Mouse (Mus musculus) liver, embryonic 11.5 days (tissue): ENCODE results near the gene Men1. TPM values are rescaled to one million over a fixed set of nuclear protein-coding genes. Genes with fewer than 3 reads are reported as not detected.

Source experiments
- microRNA-seq: library from miRNA; unstranded; fragments of <30 nt; microRNA quantifications from one replicate; pipeline ENCODE4, GENCODE M21; 2017; ENCODE audit warnings: borderline number of aligned reads
- polyA plus RNA-seq: library from polyadenylated mRNA; unstranded; fragments of >200 nt; fragmentation: Nextera tagmentation; extraction: Ambion mirVana; gene quantifications from 2 replicates; pipeline ENCODE4 v1.2.1, GENCODE M21; 2014

Men1 gene
- polyA plus RNA-seq, 1 experiment from 2014 or later: 53.8 TPM

Small RNAs within 50 kb of the gene (microRNA-seq; reads per million reads assigned to microRNA genes)
- 1.4 reads per million for gene Mir6989

Other genes with a start within 250 kb of the Men1 start
- gene Cdca5, start 250.0 kb upstream of the Men1 start, polyA plus RNA-seq: 50.8 and 55.3 TPM in 2 replicates
- gene AC131692.1, start 240.6 kb upstream of the Men1 start, polyA plus RNA-seq: 0.43 and 0.51 TPM in 2 replicates
- 2.0 and 2.4 TPM in 2 replicates for gene Naaladl1, start 229.2 kb upstream of the Men1 start, polyA plus RNA-seq
- gene Sac3d1, start 216.3 kb upstream of the Men1 start, polyA plus RNA-seq: 56.1 and 60.8 TPM in 2 replicates
- 34.6 and 35.1 TPM in 2 replicates for gene Snx15, start 206.7 kb upstream of the Men1 start, polyA plus RNA-seq
- 0.15 TPM in 1 of 2 replicates, not detected in the other for gene Batf2, start 194.0 kb upstream of the Men1 start, polyA plus RNA-seq
- gene Arl2, start 193.4 kb upstream of the Men1 start, polyA plus RNA-seq: 70.6 and 73.4 TPM in 2 replicates
- not detected in 2 replicates for gene Majin, start 150.6 kb upstream of the Men1 start, polyA plus RNA-seq
- gene Gpha2, start 108.6 kb upstream of the Men1 start, polyA plus RNA-seq: 0.70 TPM in 1 of 2 replicates, not detected in the other
- gene Ppp2r5b, start 99.1 kb upstream of the Men1 start, polyA plus RNA-seq: 10.5 and 12.0 TPM in 2 replicates
- 10.4 and 13.5 TPM in 2 replicates for gene Atg2a, start 93.3 kb upstream of the Men1 start, polyA plus RNA-seq
- 96.5 and 105 TPM in 2 replicates for gene Ehd1, start 58.3 kb upstream of the Men1 start, polyA plus RNA-seq
- 0.26 and 1.2 TPM in 2 replicates for gene Cdc42bpg, start 28.5 kb upstream of the Men1 start, polyA plus RNA-seq
- 12.9 and 14.2 TPM in 2 replicates for gene Map4k2, start 6.2 kb downstream of the Men1 start, polyA plus RNA-seq
- 194 and 203 TPM in 2 replicates for gene Sf1, start 28.7 kb downstream of the Men1 start, polyA plus RNA-seq
- gene Pygm, start 49.4 kb downstream of the Men1 start, polyA plus RNA-seq: 1.4 and 4.3 TPM in 2 replicates
- 97.6 and 105 TPM in 2 replicates for gene Rasgrp2, start 64.4 kb downstream of the Men1 start, polyA plus RNA-seq
- gene Nrxn2, start 83.8 kb downstream of the Men1 start, polyA plus RNA-seq: 1.1 and 1.6 TPM in 2 replicates
- not detected in 2 replicates for gene Slc22a12, start 208.1 kb downstream of the Men1 start, polyA plus RNA-seq